In genomic region chr7:91457207-91457606, GRCm38 (mm10) we compare ENCODE assay signal across 8 mouse cellular contexts.
DNase-seq lines count a peak whose midpoint lies in the region; ATAC-seq and TF ChIP-seq lines count a peak whose summit lies in the region.

No protein-coding gene starts in this region.

- H3K9ac ChIP-seq in heart, postnatal 0 days (replicated peaks; ENCODE audit: low read depth, low read length) = no peak overlapping the region
- no peak overlapping the region for H3K9ac ChIP-seq in heart, embryonic 12.5 days
- H3K9ac ChIP-seq in embryonic facial prominence, embryonic 14.5 days (ENCODE audit: low read depth, low read length) = no peak overlapping the region
- H3K9ac ChIP-seq in hindbrain, embryonic 16.5 days (ENCODE audit: low read depth, low read length) = no peak overlapping the region

- no peaks in the 10 kb centered on the region for H3K9me3 ChIP-seq in heart, postnatal 0 days (replicated peaks; ENCODE audit: control insufficient read depth, low read length)
- no peaks in the 10 kb centered on the region for H3K9me3 ChIP-seq in heart, embryonic 12.5 days (replicated peaks)
- no peaks in the 10 kb centered on the region for H3K9me3 ChIP-seq in embryonic facial prominence, embryonic 14.5 days (ENCODE audit: control insufficient read depth, low read length)
- H3K9me3 ChIP-seq in hindbrain, embryonic 16.5 days (ENCODE audit: control insufficient read depth, low read length) = no peaks in the 10 kb centered on the region
- H3K9me3 ChIP-seq in midbrain, embryonic 10.5 days (replicated peaks) = no peaks in the 10 kb centered on the region

- H3K36me3 ChIP-seq in heart, postnatal 0 days (replicated peaks; ENCODE audit: control insufficient read depth, insufficient read depth, low read length) = no peaks in the 10 kb centered on the region
- H3K36me3 ChIP-seq in heart, embryonic 12.5 days = no peaks in the 10 kb centered on the region
- no peaks in the 10 kb centered on the region for H3K36me3 ChIP-seq in embryonic facial prominence, embryonic 14.5 days (ENCODE audit: control insufficient read depth, insufficient read depth, low read length)
- H3K36me3 ChIP-seq in hindbrain, embryonic 16.5 days (ENCODE audit: control insufficient read depth, insufficient read depth, low read length) = no peaks in the 10 kb centered on the region
- no peaks in the 10 kb centered on the region for H3K36me3 ChIP-seq in midbrain, embryonic 10.5 days

- TF ChIP-seq CTCF in heart, postnatal 0 days (IDR thresholded peaks at IDR 0.05; ENCODE audit: low read depth) = peak; percentile 92
- 0 out of 2 replicates have a peak, but pooled peaks have one; percentile 12 for TF ChIP-seq CTCF in bone marrow, adult 2 months (IDR thresholded peaks at IDR 0.05; ENCODE audit: control insufficient read depth, insufficient read depth, low read length)

- no peak for ATAC-seq in heart, postnatal 0 days (ENCODE audit: insufficient read depth, low read depth)
- ATAC-seq in heart, embryonic 12.5 days (ENCODE audit: insufficient number of reproducible peaks, low FRiP score) = no peak
- ATAC-seq in embryonic facial prominence, embryonic 14.5 days (ENCODE audit: low read depth) = peak; percentile 81
- peak; percentile 87 for ATAC-seq in hindbrain, embryonic 16.5 days

- H3K4me1 ChIP-seq in heart, postnatal 0 days (ENCODE audit: control insufficient read depth, insufficient read depth) = no peaks in the 10 kb centered on the region
- H3K4me1 ChIP-seq in heart, embryonic 12.5 days (replicated peaks) = no peaks in the 10 kb centered on the region
- H3K4me1 ChIP-seq in bone marrow, adult 2 months (ENCODE audit: control insufficient read depth, insufficient read depth, low read length) = no peaks in the 10 kb centered on the region
- H3K4me1 ChIP-seq in embryonic facial prominence, embryonic 14.5 days (ENCODE audit: control insufficient read depth, insufficient read depth, low read length) = no peaks in the 10 kb centered on the region
- no peaks in the 10 kb centered on the region for H3K4me1 ChIP-seq in hindbrain, embryonic 16.5 days (ENCODE audit: control insufficient read depth, insufficient read depth, low read depth, low read length)
- H3K4me1 ChIP-seq in midbrain, embryonic 10.5 days = no peaks in the 10 kb centered on the region

- no peak for TF ChIP-seq POLR2A in bone marrow, adult 2 months (IDR thresholded peaks at IDR 0.05; ENCODE audit: borderline replicate concordance, control insufficient read depth, low read depth, low read length)

- H3K4me3 ChIP-seq in heart, postnatal 0 days (ENCODE audit: low read depth, low read length) = no peak overlapping the region
- H3K4me3 ChIP-seq in heart, embryonic 12.5 days = no peak overlapping the region
- H3K4me3 ChIP-seq in bone marrow, adult 2 months (replicated peaks; ENCODE audit: control insufficient read depth, low read depth, low read length) = no peak overlapping the region
- no peak overlapping the region for H3K4me3 ChIP-seq in embryonic facial prominence, embryonic 14.5 days (ENCODE audit: low read depth, low read length)
- H3K4me3 ChIP-seq in hindbrain, embryonic 16.5 days (ENCODE audit: low read length) = no peak overlapping the region
- H3K4me3 ChIP-seq in midbrain, embryonic 10.5 days = no peak overlapping the region

- 0% methylated on average over 1 of the region's 1 CpGs for WGBS in heart, postnatal 0 days
- 0% methylated on average over 1 of the region's 1 CpGs for WGBS in heart, embryonic 12.5 days
- WGBS in bone marrow, adult 2 months = 0% methylated on average over 1 of the region's 1 CpGs
- WGBS in embryonic facial prominence, embryonic 14.5 days = 0% methylated on average over 1 of the region's 1 CpGs
- WGBS in hindbrain, embryonic 16.5 days = 0% methylated on average over 1 of the region's 1 CpGs
- 0% methylated on average over 1 of the region's 1 CpGs for WGBS in midbrain, embryonic 10.5 days

- H3K27ac ChIP-seq in heart, postnatal 0 days (ENCODE audit: low read depth) = no peak overlapping the region
- H3K27ac ChIP-seq in heart, embryonic 12.5 days (ENCODE audit: poor library complexity, severe bottlenecking) = no peak overlapping the region
- no peak overlapping the region for H3K27ac ChIP-seq in bone marrow, adult 2 months (ENCODE audit: control insufficient read depth, insufficient read depth, low read depth, low read length, poor library complexity)
- H3K27ac ChIP-seq in embryonic facial prominence, embryonic 14.5 days (replicated peaks; ENCODE audit: low read depth, low read length) = no peak overlapping the region
- H3K27ac ChIP-seq in hindbrain, embryonic 16.5 days (ENCODE audit: low read depth, low read length) = no peak overlapping the region
- no peak overlapping the region for H3K27ac ChIP-seq in midbrain, embryonic 10.5 days (replicated peaks)

- H3K4me2 ChIP-seq in heart, postnatal 0 days (ENCODE audit: low read depth, low read length) = no peak overlapping the region
- no peak overlapping the region for H3K4me2 ChIP-seq in heart, embryonic 12.5 days
- H3K4me2 ChIP-seq in embryonic facial prominence, embryonic 14.5 days (ENCODE audit: low read depth, low read length) = no peak overlapping the region
- no peak overlapping the region for H3K4me2 ChIP-seq in hindbrain, embryonic 16.5 days (ENCODE audit: low read length)

- no peaks in the 10 kb centered on the region for H3K27me3 ChIP-seq in heart, postnatal 0 days (ENCODE audit: control insufficient read depth, insufficient read depth, low read length)
- no peaks in the 10 kb centered on the region for H3K27me3 ChIP-seq in heart, embryonic 12.5 days (replicated peaks)
- no peaks in the 10 kb centered on the region for H3K27me3 ChIP-seq in embryonic facial prominence, embryonic 14.5 days (replicated peaks; ENCODE audit: control insufficient read depth, insufficient read depth, low read length)
- no peaks in the 10 kb centered on the region for H3K27me3 ChIP-seq in hindbrain, embryonic 16.5 days (replicated peaks; ENCODE audit: control insufficient read depth, insufficient read depth, low read length)
- H3K27me3 ChIP-seq in midbrain, embryonic 10.5 days (ENCODE audit: low read depth, poor library complexity, severe bottlenecking) = no peaks in the 10 kb centered on the region

- peak; percentile 57 for DNase-seq in heart, postnatal 0 days (ENCODE audit: low spot score)
- DNase-seq in embryonic facial prominence, embryonic 14.5 days (ENCODE audit: low spot score) = peak; percentile 82
- DNase-seq in left cerebral cortex, adult 18-20 months (ENCODE audit: low spot score in 2 of 2) = peak; percentile 65 to 78
- DNase-seq in midbrain, embryonic 10.5 days (ENCODE audit: low spot score) = peak; percentile 52
- peak; percentile 22 for DNase-seq in skeletal muscle tissue, adult 2 months (ENCODE audit: low read depth, low spot score)

- no peak for TF ChIP-seq EP300 in heart, postnatal 0 days (IDR thresholded peaks at IDR 0.05; ENCODE audit: low read depth)

Comparison
In these comparisons a context has a peak if more than half of its experiments do, and no peak if none do; other contexts are left out.
1. ATAC-seq: peak in embryonic facial prominence, embryonic 14.5 days (single experiment) and hindbrain, embryonic 16.5 days (single experiment); none in heart, postnatal 0 days (single experiment) and heart, embryonic 12.5 days (single experiment).
2. DNase-seq: peak in every context shown above with its lines; median percentile 82 in embryonic facial prominence, embryonic 14.5 days; 72 in left cerebral cortex, adult 18-20 months; 57 in heart, postnatal 0 days; 52 in midbrain, embryonic 10.5 days; 22 in skeletal muscle tissue, adult 2 months.